Mouse (Mus musculus): ENCODE measurements around the gene Tnfrsf21. TPM values are rescaled to one million over a fixed set of nuclear protein-coding genes. Genes with fewer than 3 reads are reported as not detected.
A peak's percentile ranks its signal among the peaks of the same experiment; 100 is the strongest.

Gene Tnfrsf21
- polyA plus RNA-seq, 1 experiment from 2014 or later, result 36.9 TPM

GRCm38 (mm10) chr17:43090948-43091724, 74.8 kb downstream of the Tnfrsf21 start:
- 85% methylated on average over 3 of the region's 3 CpGs for WGBS
- ATAC-seq (ENCODE audit: low FRiP score, low TSS enrichment) (peak; percentile 40; the same call in 1 of the 2 replicates), DNase-seq (ENCODE audit: low spot score) (no peak)
- peaks cover 4% of the 10 kb centered on the region; the same call in 1 of the 2 replicates for H3K36me3 ChIP-seq (ENCODE audit: control insufficient read depth, insufficient read depth, low read length)
- H3K27ac ChIP-seq (replicated peaks), result no peak overlapping the region
- H3K4me2 ChIP-seq (replicated peaks; ENCODE audit: low read depth), result no peak overlapping the region
- H3K27me3 ChIP-seq (ENCODE audit: control insufficient read depth, insufficient read depth, low read length), result no peaks in the 10 kb centered on the region
- TF ChIP-seq CTCF (IDR thresholded peaks at IDR 0.05; ENCODE audit: low read depth), result no peak
- H3K4me1 ChIP-seq (replicated peaks; ENCODE audit: control insufficient read depth, insufficient read depth), result no peaks in the 10 kb centered on the region
- no peaks in the 10 kb centered on the region for H3K9me3 ChIP-seq (ENCODE audit: control insufficient read depth, low read length)
- no peak overlapping the region for H3K9ac ChIP-seq (ENCODE audit: low read length)
- H3K4me3 ChIP-seq (ENCODE audit: low read depth, low read length), result no peak overlapping the region

DNA sequence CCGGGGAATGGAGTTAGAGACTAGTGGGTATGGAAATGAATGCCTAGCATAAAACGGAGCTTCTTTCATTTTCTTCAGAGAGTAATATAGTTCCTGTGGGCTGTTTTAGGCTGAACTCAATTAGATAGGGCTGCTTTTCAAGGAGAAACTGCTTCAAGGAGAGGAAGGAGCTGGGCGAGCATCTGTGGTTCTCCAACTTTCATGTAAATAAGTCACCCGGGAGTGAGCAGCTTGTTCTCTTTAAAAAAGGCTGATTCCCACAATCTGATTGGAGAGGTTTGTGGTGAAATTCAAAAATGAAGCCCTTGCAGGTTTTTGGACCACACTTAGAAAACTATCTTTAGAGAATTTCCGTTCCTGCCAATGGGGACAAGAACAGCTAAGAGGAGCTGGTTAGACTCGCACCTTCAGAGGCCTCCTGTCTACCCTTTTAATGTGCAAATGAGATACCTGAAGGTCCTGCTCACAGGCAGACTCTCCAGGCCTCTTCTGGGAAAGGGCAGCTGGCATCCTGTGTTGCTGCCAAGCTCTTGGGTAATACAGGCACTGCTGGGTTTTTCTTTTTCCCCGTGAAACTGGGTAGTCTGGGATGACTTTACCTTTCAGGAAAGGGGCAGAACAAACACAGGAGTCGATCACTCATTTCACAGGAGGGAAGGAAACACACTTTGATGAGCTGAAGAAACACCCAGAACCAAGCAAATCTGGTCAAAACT, 76.1 kb downstream of the Tnfrsf21 start:
- Histone ChIP-seq H3K9ac (ENCODE audit: low read length) (no peak overlapping the region), H3K4me2 (replicated peaks; ENCODE audit: low read depth) (no peak overlapping the region), H3K9me3 (ENCODE audit: control insufficient read depth, low read length) (no peaks in the 10 kb centered on the region), H3K27ac (replicated peaks) (no peak overlapping the region), H3K4me1 (replicated peaks; ENCODE audit: control insufficient read depth, insufficient read depth) (no peaks in the 10 kb centered on the region), H3K27me3 (ENCODE audit: control insufficient read depth, insufficient read depth, low read length) (no peaks in the 10 kb centered on the region), H3K36me3 (ENCODE audit: control insufficient read depth, insufficient read depth, low read length) (peaks cover 2% of the 10 kb centered on the region; the same call in 1 of the 2 replicates), H3K4me3 (ENCODE audit: low read depth, low read length) (no peak overlapping the region)
- no peak for ATAC-seq (ENCODE audit: low FRiP score, low TSS enrichment)
- no peak for DNase-seq (ENCODE audit: low spot score)
- TF ChIP-seq CTCF (IDR thresholded peaks at IDR 0.05; ENCODE audit: low read depth), result no peak
- no peak for TF ChIP-seq EP300 (optimal IDR thresholded peaks at IDR 0.05)
- WGBS, result 40% methylated on average over 8 of the region's 8 CpGs

DNA sequence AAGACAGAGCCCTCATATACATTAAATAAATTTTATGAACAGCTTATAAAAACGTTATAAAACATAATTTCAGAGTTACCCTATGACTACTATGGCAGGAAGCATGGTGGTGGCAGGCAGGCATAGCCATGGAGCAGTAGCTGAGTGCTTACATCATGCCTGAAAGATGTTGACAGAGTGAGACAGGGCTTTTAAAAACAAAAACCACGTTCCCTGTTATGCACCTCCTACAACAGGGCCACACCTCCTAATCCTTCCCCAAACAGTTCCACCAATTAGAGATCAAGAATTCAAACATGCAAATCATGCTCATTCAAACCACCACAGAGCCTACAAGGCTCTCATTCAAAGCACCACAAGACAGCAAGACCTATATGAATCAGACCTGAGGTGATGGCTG, 77.9 kb downstream of the Tnfrsf21 start:
- WGBS, result 31% methylated on average over 2 of the region's 2 CpGs
- no peak overlapping the region for H3K27ac ChIP-seq (replicated peaks)
- DNase-seq (ENCODE audit: low spot score) (no peak), ATAC-seq (ENCODE audit: low FRiP score, low TSS enrichment) (peak; percentile 76; the same call in 1 of the 2 replicates)
- TF ChIP-seq CTCF (IDR thresholded peaks at IDR 0.05; ENCODE audit: low read depth) (no peak), EP300 (optimal IDR thresholded peaks at IDR 0.05) (no peak)
- H3K4me1 ChIP-seq (replicated peaks; ENCODE audit: control insufficient read depth, insufficient read depth), result no peaks in the 10 kb centered on the region
- H3K9me3 ChIP-seq (ENCODE audit: control insufficient read depth, low read length), result no peaks in the 10 kb centered on the region
- no peak overlapping the region for H3K4me3 ChIP-seq (ENCODE audit: low read depth, low read length)
- H3K4me2 ChIP-seq (replicated peaks; ENCODE audit: low read depth), result no peak overlapping the region
- no peaks in the 10 kb centered on the region for H3K27me3 ChIP-seq (ENCODE audit: control insufficient read depth, insufficient read depth, low read length)
- H3K36me3 ChIP-seq (ENCODE audit: control insufficient read depth, insufficient read depth, low read length), result no peaks in the 10 kb centered on the region
- H3K9ac ChIP-seq (ENCODE audit: low read length), result no peak overlapping the region

GRCm38 (mm10) chr17:43097101-43097688, 80.8 kb downstream of the Tnfrsf21 start:
- DNase-seq (ENCODE audit: low spot score) (no peak), ATAC-seq (ENCODE audit: low FRiP score, low TSS enrichment) (no peak)
- TF ChIP-seq CTCF (IDR thresholded peaks at IDR 0.05; ENCODE audit: low read depth) (no peak), EP300 (optimal IDR thresholded peaks at IDR 0.05) (no peak)
- H3K9me3 ChIP-seq (ENCODE audit: control insufficient read depth, low read length), result no peaks in the 10 kb centered on the region
- no peaks in the 10 kb centered on the region for H3K27me3 ChIP-seq (ENCODE audit: control insufficient read depth, insufficient read depth, low read length)
- H3K9ac ChIP-seq (ENCODE audit: low read length), result no peak overlapping the region
- no peak overlapping the region for H3K4me3 ChIP-seq (ENCODE audit: low read depth, low read length)
- no peaks in the 10 kb centered on the region for H3K36me3 ChIP-seq (ENCODE audit: control insufficient read depth, insufficient read depth, low read length)
- no peaks in the 10 kb centered on the region for H3K4me1 ChIP-seq (replicated peaks; ENCODE audit: control insufficient read depth, insufficient read depth)
- 39% methylated on average over 4 of the region's 4 CpGs for WGBS
- H3K27ac ChIP-seq (replicated peaks), result no peak overlapping the region
- H3K4me2 ChIP-seq (replicated peaks; ENCODE audit: low read depth), result no peak overlapping the region

- TF ChIP-seq EP300 (optimal IDR thresholded peaks at IDR 0.05) (no peak), CTCF (IDR thresholded peaks at IDR 0.05; ENCODE audit: low read depth) (no peak)
- H3K4me1 ChIP-seq (replicated peaks; ENCODE audit: control insufficient read depth, insufficient read depth), result no peaks in the 10 kb centered on the region
- no peak for ATAC-seq (ENCODE audit: low FRiP score, low TSS enrichment)
- 80% methylated on average over 3 of the region's 3 CpGs for WGBS
- no peak overlapping the region for H3K9ac ChIP-seq (ENCODE audit: low read length)
- no peaks in the 10 kb centered on the region for H3K9me3 ChIP-seq (ENCODE audit: control insufficient read depth, low read length)
- DNase-seq (ENCODE audit: low spot score), result no peak
- no peak overlapping the region for H3K27ac ChIP-seq (replicated peaks)
- H3K36me3 ChIP-seq (ENCODE audit: control insufficient read depth, insufficient read depth, low read length), result no peaks in the 10 kb centered on the region
- no peak overlapping the region for H3K4me3 ChIP-seq (ENCODE audit: low read depth, low read length)
- no peak overlapping the region for H3K4me2 ChIP-seq (replicated peaks; ENCODE audit: low read depth)
- H3K27me3 ChIP-seq (ENCODE audit: control insufficient read depth, insufficient read depth, low read length), result no peaks in the 10 kb centered on the region
Observed at GRCm38 (mm10) chr17:43106108-43106507, 89.8 kb downstream of the Tnfrsf21 start.

All from stomach, postnatal 0 days (tissue).